Mouse (Mus musculus) retina, postnatal 1 day (tissue): ENCODE data around the gene Elp6.

Experiments used
- DNase-seq: peaks from one replicate; pipeline ENCODE4 v3.0.0-alpha.2; 2012

Gene Elp6

DNA sequence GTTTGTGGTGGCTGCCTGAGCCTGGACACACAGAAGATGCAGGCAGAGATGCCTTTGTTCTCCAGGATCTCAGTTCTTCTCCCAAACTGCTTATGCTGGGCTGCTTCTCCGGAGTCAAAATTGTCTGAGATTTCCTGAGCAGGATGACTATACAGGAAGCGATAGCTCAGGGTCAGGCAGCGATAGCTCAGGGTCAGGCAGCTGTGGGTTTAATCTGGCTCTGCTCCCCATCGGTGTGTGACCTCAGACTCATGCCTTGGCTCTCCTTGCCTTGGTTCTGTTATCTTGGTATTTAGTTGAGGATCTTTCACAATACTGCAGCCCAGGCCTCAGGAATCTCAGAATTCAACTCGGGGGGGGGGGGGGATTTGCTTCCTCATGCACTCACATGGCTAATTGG, 61.8 kb downstream of the Elp6 start:
- DNase-seq, result no peak

DNA sequence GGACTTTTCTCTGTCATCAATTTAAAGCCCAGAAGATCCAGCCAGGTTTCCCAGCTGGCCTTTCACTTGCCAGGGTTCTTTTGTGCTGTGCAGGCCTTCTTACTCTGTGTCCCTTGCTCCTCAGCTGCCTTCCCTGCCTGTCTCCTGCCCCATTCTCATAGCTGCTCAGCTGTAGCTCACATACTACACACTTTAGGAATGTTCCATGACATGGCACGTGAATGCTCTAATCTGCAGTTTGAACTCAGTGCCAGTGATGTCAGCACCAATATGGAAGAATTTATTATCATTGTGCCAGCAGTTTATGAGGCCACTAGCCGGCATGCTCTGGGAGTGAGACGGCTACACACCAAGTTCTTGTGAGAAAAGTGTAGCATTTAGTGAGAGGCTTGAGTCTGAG, 64.9 kb downstream of the Elp6 start:
- no peak for DNase-seq
